Mouse (Mus musculus) heart, postnatal 25 days (tissue): ENCODE measurements at regions not wholly inside any gene's neighbourhood (a gene's known extent, or its start where the extent isn't known, plus 50 kb on each side); places are given as distances from the start of the nearest gene placed in this dataset.
A peak's percentile ranks its signal among the peaks of the same experiment; 100 is the strongest.
"Not testable (repeated sequence)": the region's sequence is repeated elsewhere in the genome, so short reads cannot be mapped to it uniquely, and the experiment has no call there.

Experiments
- DNase-seq: peaks from one replicate; pipeline ENCODE4 v3.0.0; 2022; ENCODE audit warnings: low spot score
- intact Hi-C: fragments of 180-260 bp; cut with DNase I; formaldehyde crosslinking; loops from one replicate; pipeline ENCODE4 v1.15.1; 2025

- DNase-seq, result peak; percentile 4
- intact Hi-C loops, result no loop called here
Observed at GRCm38 (mm10) chr11:7705312-7705764, 491.6 kb upstream of the Igfbp3 start.

DNA sequence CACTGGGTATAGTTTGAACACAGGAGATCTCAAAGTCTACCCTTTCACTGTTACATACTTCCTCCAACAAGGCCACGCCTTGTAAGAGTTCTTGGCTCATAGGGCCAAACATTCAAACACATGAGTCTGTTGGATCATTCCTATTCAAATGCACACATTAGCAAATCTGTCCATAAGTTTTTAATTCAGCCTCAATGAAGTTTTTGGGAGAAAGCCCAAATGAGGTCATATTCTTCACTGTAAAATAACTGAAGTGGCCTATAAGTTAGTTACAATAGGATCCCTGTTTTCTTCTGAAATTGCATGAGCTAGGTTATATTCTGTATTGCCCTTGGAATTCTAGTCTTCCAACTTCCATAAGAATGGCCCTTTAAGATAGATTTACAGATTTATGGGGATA, 483.9 kb upstream of the Igfbp3 start:
- intact Hi-C loops, result no loop called here
- DNase-seq, result no peak

DNA sequence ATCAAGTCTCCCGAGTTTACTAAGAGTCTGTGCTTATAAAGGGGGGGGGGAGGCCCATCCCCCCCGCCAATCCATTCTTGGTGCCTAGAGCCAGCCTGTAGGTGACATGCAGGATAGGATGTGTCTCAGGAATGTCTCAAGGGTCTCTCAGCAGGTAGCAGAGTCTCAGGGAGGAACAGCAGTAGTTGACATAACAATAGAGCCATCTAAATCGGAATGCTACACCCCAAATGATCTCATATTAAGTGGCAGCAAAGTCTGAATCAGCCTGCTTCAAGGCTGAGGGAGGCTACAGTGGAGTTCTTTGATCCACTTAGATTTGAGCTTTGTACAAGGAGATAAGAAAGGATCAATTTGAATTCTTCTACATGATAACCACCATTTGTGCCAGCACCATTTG, 476.0 kb upstream of the Igfbp3 start:
- DNase-seq, intact Hi-C loops: not testable (repeated sequence)

DNA sequence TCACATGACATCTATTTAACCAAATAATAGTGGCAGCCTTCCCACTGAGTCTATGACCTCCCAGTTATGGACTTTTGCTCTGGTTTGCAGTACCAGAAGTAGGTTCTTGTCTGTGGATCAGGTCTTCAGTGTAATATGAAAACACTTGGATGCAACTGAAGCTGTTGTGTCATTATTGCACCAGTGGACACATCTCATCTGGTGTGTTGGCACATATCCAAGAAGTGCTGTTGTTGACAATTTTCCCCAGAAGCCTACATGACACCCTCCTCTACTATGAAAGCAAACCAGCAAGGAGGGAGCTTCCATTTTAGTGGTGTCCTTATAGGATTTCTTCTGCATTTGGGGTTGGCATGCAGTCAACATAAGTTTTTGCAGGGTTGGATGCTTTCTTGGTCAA, 459.1 kb upstream of the Igfbp3 start:
- no peak for DNase-seq
- intact Hi-C loops, result no loop called here

DNA sequence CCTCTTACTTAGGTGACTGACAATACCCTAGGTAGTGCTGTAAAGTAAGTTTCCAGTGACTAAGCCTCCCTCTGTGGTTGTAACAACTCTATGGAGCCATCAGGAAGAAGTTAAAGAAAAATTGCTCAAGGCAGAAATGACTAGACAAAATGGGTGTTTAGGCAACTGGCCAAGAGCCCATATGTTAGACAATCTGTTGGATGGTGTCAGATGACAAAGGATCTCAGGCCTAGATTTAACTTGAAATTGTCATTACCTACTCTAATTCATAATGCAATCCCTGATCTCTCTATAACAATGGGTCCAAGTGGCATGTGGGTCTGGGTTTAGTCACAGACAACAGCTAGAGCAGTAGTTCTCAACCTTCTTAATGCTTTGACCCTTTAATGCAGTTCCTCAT, 416.9 kb upstream of the Igfbp3 start:
- intact Hi-C loops, result no loop called here

DNA sequence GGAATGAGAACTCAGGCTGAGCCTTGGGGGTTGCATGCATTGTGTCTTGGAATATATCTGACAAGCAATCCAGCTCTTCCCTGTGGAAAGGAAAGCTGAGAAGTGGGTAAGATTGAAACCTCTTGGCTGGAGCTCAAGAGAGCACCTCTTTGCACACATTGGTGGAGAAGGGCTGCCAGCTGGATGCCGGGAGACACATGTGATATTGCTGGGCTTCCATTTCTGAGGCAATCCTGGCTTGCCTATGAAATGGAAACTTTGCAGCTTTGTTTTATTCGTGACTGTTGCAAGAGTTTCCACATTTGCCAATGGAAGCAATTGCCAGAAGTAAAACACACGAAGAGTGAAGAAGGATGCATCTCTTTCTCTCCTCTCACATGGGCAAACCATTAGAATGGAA, 411.5 kb upstream of the Igfbp3 start:
- intact Hi-C loops, result no loop called here
- DNase-seq, result no peak

More for the DNA sequence above, 416.9 kb upstream of the Igfbp3 start:
- DNase-seq, result no peak

- intact Hi-C loops, result no loop called here
Observed at GRCm38 (mm10) chr11:7620320-7620719, 406.6 kb upstream of the Igfbp3 start.

DNA sequence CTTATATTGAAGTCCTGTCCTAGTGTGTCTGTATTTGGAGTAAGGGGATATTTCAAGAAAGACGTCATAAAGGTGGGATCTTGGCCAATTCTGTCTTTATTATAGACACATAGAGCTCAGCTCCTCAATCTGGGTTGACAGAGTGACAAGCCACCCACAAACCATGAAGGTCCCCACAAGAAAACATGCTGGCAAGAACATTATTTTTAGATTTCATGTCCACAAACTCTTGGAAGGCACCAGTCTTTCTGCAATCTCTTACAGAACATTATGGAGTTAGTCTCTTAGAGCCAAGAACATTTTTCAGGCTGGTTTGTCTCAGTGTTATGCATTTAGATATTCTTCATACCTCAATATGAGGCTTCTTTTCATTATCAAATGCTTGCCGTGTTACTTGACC, 397.0 kb upstream of the Igfbp3 start:
- DNase-seq, result no peak
- intact Hi-C loops, result no loop called here

More at GRCm38 (mm10) chr11:7620320-7620719, 406.6 kb upstream of the Igfbp3 start:
- DNase-seq, result no peak

- intact Hi-C loops, result no loop called here
- DNase-seq, result no peak
Observed at GRCm38 (mm10) chr11:7609921-7610320, 396.2 kb upstream of the Igfbp3 start.

DNA sequence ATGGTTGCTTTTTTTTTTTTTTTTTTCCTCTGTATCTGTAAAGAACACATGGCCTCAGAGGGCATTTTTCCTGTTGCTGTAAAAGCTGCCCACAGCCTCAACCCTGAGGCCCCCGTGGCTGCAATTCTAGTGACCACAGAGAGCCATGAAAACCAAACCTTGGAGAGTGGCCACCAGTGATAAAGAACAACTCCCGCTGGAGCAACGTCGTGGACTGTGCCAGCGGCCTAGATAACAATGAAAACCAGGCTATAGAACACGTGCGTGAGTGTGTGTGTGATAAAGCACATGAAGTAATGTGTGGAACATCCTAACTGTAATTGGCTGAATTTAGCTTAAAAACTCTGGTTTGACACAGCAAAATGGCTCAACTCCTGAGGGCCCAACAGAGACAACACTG, 392.9 kb upstream of the Igfbp3 start:
- intact Hi-C loops, result no loop called here
- DNase-seq, result no peak

DNA sequence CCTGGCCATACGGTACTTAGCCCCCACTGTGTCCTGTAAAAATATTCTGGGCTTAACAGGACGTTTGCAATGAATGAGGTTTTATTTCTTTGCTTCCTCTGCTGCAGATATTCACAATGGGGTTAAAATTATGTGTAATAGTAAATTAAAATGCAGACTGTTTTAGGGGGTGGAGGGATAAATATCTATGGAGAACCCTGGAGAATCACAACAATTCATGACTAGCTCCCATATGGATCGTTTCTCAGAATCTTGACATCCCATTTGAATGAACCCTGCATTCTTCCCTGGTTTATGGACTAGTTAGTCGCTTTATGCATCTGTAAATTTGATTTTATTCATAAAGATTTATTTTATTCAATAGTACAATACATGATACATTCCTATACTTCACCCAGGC, 378.3 kb upstream of the Igfbp3 start:
- intact Hi-C loops, result no loop called here
- no peak for DNase-seq

DNA sequence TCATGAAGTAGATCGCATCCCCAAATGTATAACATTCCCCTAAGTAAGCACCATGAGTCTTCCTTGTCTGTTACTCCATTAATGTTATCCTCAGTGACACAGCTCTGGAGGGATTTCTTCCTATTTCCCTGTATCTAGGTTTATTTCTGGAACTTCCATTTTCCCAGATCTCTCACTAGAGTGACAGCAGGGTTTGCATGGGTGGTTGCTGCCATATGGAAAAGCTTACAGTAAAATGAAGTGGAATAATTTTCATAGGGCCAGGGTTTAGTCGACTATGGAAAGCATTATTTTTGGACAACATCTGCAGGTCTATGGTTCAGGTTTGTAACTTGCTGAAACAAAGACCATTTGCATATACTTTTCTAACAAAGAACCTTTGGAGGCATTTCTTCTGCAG, 369.6 kb upstream of the Igfbp3 start:
- intact Hi-C loops, result no loop called here
- DNase-seq, result no peak

GRCm38 (mm10) chr11:7568484-7568883, 354.8 kb upstream of the Igfbp3 start:
- no peak for DNase-seq
- intact Hi-C loops, result loop anchor here (5.0 kb wide), 2 partner anchors 61 to 286 kb away; no protein-coding TSS in a partner anchor

GRCm38 (mm10) chr11:7562029-7562428, 348.3 kb upstream of the Igfbp3 start:
- intact Hi-C loops, result no loop called here
- DNase-seq, result no peak

- no peak for DNase-seq
- intact Hi-C loops, result no loop called here
Observed at GRCm38 (mm10) chr11:7561437-7561836, 347.7 kb upstream of the Igfbp3 start.

- intact Hi-C loops, result no loop called here
- no peak for DNase-seq
Observed at GRCm38 (mm10) chr11:7555613-7556274, 342.0 kb upstream of the Igfbp3 start.

DNA sequence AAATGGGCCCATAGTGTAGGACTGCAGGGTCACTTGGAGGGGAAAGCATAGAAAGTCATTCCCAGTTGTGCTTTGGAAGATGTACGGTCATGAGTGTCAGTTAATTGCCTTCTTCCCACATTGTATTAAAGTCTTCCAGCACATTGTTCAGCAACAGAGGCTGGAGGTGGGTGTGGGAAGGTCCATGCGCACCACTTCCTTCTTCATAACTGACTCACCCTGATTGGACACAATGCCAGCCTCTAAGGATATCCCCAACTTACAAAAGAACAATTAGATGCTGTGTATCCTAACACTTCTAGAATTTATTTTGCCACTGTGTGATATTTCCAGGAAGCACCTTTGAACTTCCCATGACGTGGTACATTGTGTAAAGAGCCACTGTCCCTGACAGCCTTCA, 338.4 kb upstream of the Igfbp3 start:
- no peak for DNase-seq
- intact Hi-C loops, result no loop called here

DNA sequence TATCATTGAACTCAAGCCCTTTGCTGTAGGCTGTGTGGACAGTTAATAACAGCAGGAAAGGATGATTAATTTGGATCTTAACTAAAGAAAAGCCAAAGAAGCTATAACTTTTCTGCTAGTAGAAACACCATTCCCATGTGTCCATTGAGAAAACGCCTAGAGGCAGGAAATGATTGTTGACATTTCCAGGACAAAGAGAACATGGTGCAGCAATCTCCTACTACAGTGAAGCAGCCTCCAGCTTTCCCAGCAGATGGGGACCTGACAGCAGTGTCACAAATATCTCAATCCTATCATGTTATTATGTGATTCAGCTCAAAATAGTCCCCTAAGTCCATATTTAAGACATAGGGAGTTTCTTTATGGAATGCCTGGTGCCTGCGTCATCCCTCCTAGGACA, 334.1 kb upstream of the Igfbp3 start:
- DNase-seq, result no peak
- intact Hi-C loops, result no loop called here

DNA sequence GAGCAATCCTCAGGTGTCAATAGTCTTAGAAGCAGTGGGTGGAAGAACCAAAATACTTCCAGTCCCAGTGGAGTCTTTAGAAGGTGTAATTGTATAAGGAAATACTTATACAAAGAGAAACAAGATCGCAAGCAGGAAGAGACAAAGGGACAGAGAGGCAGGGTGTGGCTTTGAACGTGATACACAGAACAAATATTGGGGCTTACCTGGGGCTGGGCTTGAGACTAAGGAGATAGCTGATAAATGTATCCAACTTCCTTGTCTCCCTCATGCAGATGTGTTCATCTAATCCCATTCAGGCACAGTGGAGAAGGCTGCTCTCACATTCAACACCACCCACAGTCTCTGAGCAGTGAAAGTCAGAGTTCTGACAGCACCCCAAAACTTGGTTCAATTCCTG, 331.9 kb upstream of the Igfbp3 start:
- intact Hi-C loops, result no loop called here
- DNase-seq, result no peak

- intact Hi-C loops, result no loop called here
- no peak for DNase-seq
Observed at GRCm38 (mm10) chr11:7534590-7534989, 320.9 kb upstream of the Igfbp3 start.

- no peak for DNase-seq
- intact Hi-C loops, result no loop called here
Observed at GRCm38 (mm10) chr11:7533327-7533726, 319.6 kb upstream of the Igfbp3 start.

DNA sequence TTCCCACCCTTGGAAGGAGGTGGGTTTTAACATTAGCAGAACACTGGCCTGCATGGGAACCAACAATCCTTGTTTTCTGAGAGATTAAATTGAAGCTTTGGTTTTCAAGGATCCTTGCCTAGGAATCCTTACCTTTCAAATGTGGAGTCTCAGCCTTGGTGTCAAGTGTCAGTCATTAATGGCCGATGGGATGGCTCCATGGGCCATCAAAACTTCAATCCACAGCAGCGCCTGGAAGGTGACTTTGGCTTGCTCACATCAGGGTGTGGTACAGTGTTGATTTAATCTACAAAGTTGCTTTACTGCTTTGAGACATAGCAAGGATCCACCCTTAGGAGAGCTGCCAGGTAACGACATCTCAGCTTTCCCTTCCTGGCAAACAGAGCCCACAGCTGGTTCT, 318.1 kb upstream of the Igfbp3 start:
- intact Hi-C loops, result no loop called here
- DNase-seq, result no peak
